Mouse (Mus musculus) ovary, postnatal 36 days (tissue): ENCODE measurements around the gene Sgta.
"Not testable (repeated sequence)": the region's sequence is repeated elsewhere in the genome, so short reads cannot be mapped to it uniquely, and the experiment has no call there.

Experiments used
- DNase-seq: peaks from one replicate; pipeline ENCODE4 v3.0.0; 2022; ENCODE audit warnings: low spot score, mixed read lengths

Gene Sgta

DNA sequence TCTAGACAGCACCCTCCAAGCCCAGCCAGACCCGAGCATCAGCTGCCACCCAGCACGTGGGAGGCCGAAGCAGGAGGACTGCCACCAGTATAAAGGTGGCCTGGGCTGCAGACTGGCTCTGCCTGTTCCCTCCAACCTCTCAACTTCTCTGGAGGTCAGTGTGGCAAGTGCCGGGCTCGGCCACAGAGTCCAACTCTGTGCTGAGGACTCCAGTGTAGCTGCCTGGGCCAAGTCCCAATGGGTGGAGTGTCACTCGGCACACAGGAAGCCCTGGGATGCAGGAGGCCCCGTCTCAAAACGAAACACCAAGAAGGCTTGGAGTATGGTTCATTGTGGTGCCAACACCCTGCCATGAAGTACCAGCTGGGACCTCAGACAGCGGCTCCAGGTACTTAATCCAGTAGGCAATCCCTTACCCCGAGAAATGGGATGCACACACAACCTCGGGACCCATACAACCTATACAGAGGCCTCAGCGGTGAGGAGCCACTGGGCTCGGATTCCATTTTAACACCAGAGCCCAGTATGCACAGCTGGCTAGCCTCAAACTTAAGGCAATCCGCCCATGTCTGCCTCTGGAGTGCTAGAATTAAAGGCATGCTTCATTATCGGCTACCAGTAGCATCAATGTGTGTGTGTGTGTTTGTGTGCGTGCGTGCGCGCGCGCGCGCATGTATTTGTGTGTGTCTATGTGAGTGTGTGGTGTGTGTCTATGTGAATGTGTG lies 2.4 kb downstream of the Sgta start:
- peak; percentile 24 for DNase-seq

GRCm38 (mm10) chr10:81055802-81056340 lies 4.1 kb downstream of the Sgta start:
- DNase-seq: not testable (repeated sequence)

DNA sequence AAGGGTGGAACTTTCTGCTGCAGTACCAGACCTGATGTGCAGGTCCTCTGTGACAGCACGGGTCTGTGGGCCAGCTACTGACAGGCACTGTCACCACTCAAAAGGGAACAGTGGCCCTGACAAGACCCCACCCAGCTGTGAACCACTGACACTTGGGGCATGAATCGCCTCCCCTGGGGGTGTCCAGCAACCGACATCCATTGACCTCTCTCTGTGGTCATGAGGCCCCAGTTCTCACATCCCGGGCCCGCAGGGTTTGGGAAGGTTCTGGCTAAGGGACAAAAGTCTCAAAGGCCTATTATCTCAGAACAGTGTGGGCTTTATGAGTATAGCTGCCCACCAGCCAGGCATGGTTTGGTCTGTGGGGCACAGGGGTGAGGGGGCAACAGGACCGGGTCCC lies 4.8 kb downstream of the Sgta start:
- DNase-seq: no peak

DNA sequence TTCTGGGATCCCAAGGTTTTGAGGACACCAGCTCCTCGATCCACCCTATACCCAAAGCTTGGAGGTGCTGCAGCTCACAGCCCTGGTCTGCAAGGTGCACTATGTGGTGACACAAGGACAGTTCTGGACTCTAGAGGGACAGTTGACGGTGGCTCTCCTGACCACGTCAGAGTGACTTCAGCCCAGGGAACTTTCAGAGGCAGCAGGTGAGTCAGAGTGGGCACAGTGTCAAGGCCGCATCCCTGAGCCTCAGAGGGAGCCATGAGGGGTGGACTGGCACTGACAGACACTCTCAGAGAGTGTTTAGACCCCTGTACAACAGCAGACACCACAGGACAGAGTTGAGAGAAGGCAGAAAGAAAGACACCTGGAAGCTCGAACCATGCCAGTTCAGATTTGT lies 7.4 kb downstream of the Sgta start:
- no peak for DNase-seq

- DNase-seq: no peak
These were observed 8.8 kb downstream of the Sgta start for GRCm38 (mm10) chr10:81051133-81051532.

DNA sequence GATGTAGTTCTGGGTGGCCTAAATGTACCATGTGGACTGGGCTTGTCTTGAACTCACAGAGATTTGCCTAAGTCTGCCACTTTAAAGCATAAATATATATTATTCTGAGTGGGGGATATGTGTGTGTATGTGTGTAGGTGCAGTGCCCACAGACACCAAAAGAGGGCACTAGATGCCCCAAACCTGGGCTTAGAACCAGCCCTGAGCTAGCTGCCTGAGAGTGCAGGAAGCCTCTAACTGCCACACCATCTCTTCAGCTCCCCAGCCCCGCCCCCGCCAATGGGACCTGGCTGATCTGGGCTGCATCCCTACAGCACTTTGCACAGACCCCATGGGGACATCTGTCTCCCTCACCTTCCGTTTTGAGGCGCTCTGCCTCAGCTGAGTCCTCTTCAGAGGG lies 9.3 kb downstream of the Sgta start:
- no peak for DNase-seq

GRCm38 (mm10) chr10:81045246-81045645 lies 14.7 kb downstream of the Sgta start:
- not testable (repeated sequence) for DNase-seq

GRCm38 (mm10) chr10:81041458-81042175 lies 18.4 kb downstream of the Sgta start:
- peak; percentile 63 for DNase-seq

- DNase-seq: peak; percentile 98
These were observed 22.9 kb downstream of the Sgta start, which contains the start of gene Slc39a3 for GRCm38 (mm10) chr10:81036988-81037580. TSS of gene Slc39a3 (minus strand) at chr10:81037426.

GRCm38 (mm10) chr10:81036251-81036650 lies 23.7 kb downstream of the Sgta start:
- no peak for DNase-seq

- DNase-seq: no peak
These were observed 26.4 kb downstream of the Sgta start for GRCm38 (mm10) chr10:81033586-81033985.

GRCm38 (mm10) chr10:81029031-81029430 lies 30.9 kb downstream of the Sgta start:
- no peak for DNase-seq

- no peak for DNase-seq
These were observed 31.8 kb downstream of the Sgta start for GRCm38 (mm10) chr10:81028219-81028618.

DNA sequence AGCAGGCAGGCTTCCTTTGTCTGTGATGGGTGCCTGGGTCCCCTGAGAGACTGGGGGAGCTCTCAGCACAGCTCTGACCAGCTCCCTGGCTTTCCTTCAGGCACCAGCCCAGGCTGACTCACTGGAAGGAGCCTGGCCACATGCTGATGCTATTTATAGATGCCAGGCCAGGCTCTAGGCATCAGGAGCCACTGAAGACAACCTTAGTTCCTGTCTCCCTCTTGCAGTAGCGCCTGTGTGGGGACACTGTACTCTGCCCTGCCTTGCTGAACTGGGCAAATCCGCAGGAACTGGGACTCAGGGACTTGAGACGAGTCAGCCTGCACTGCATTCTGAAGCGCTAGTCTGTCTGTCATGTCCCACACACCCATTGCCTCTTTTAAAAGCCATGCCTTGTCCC lies 32.6 kb downstream of the Sgta start:
- no peak for DNase-seq

DNA sequence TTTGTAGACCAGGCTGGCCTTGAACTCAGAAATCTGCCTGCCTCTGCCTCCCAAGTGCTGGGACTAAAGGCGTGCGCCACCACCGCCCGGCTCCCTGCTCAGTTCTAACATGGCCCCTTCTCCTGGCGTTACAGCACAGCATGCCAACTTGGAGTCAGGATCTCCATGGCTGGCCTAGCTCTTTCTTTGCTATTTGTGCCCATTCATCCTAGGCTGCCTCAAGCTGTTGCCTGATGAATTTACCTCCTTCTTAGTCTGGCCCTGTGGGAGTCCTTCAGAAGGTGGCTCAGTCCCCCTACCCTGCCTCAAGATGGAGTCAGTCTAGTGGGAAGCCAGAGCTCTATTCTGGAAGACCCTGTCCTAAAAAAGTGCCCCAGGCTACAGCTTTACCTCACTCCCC lies 33.1 kb downstream of the Sgta start:
- no peak for DNase-seq

DNA sequence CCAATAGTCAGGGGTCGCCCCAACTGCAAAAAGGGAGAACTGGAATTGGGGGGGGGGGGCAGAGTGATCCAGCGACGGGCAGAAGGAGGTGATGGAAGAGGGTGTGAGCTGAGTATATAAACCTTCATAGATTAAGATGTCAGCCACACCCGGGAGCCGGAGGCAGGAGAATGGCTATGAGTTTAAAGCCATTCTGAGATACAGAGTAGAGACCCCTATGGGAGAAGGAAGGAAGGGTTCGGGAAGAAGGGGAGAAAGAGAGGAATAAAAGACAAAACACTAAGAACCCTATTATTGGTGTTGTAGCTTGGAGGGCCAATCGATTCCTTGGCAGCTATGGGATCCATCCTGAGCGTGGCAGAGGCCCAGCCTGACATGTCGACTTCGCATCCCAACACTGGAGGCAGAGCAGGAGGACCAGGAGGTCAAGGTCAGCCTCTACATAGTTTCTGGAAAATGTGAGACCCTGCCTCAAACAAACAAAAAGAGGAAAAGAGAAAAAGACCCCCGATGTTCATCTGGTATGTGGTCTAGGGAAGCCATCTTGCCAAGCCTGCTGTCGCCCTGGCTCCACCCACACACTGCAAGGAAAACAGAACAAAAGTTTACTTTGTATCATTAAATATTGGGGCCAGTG lies 34.2 kb downstream of the Sgta start, which contains the start of gene Diras1:
Gene Diras1, minus strand, starts transcription at position 24 of the 637 bp plus-strand sequence.
- DNase-seq: no peak

- no peak for DNase-seq
These were observed 34.8 kb downstream of the Sgta start for GRCm38 (mm10) chr10:81025047-81025621.

DNA sequence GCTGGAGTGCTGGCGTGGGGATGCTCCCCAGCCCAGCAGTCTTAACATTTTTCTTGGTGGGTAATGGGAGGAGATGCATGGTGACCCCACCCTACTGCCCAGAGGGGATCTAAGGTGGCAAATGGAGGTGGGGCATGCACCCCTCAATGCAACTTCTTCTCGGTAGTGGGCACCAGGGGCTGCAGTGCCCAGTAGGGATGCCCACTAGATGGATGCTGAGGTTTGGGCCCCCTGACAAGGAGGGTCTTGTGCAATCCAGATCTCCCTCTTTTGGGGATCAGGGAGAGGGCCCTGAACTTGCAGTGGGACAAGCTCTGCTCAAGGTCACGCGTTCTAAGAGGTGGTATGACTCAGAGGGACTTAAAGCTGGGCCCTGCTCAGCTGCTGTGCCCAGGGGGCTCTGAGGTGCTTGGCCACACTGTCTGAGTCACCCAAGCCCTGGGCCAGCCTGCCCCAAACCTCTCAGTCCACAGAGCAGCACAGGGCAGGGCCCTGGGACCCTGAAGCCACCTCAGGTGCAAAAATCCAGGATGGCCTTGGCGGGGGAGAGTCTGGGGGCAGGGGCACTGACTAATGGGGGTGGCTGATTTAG lies 35.5 kb downstream of the Sgta start:
- no peak for DNase-seq

GRCm38 (mm10) chr10:81022744-81023143 lies 37.2 kb downstream of the Sgta start:
- no peak for DNase-seq

- no peak for DNase-seq
These were observed 38.4 kb downstream of the Sgta start for GRCm38 (mm10) chr10:81021547-81022110.

DNA sequence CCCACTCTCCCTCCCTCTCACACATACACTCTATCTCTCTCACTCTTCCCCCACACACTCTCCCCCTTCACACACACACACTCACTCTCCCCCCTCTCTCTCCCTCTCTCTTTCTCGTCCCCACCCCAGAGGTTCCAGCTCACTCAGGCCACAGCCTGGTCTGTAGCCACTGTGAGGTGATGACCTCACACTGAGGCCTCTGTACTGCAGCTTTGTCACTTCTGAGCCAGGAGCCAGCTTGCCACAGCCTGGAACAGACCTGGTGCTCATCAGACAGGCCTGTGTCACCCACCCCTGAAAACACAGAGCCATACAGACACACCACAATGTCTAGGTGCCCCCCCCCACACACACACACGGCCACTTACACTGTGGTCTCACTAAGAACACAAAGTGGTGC lies 39.8 kb downstream of the Sgta start:
- DNase-seq: no peak
